Mouse (Mus musculus): ENCODE results near the gene Raver1.

DNA sequence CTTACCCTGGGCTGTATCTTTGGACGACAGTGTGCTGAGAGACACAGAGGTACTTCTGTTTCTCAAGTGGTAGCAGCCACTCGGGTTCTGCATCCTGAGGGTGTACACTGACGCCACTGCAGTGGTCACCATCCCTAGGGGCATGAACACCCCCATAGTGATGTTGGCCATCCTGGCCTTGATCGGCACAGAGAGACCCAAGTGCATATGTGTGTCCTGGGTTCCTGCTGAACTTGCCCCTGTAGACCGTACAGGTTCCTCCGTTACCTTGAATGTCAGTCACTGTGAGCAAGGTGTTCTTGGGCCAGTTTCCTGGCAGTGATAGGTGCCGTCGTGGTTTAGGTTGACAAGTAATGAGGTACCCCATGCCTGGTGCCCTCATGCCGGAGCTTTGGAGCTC lies 1.6 kb upstream of the Raver1 start:
- no peak for TF ChIP-seq POLR2A (IDR thresholded peaks at IDR 0.05; ENCODE audit: extremely low read depth, insufficient read depth, low read length)
- TF ChIP-seq CTCF (IDR thresholded peaks at IDR 0.05; ENCODE audit: extremely low read depth, insufficient read depth, low read length): no peak

All from cortical plate, adult 2 months (tissue).